Mouse (Mus musculus) ES-CJ7 (cell line): ENCODE data around the gene 4930544D05Rik.
A peak's percentile ranks its signal among the peaks of the same experiment; 100 is the strongest.

Experiments used
- DNase-seq: peaks from one replicate; pipeline ENCODE4 v3.0.0; 2011; ENCODE audit warnings: low read depth, low spot score

4930544D05Rik gene

DNA sequence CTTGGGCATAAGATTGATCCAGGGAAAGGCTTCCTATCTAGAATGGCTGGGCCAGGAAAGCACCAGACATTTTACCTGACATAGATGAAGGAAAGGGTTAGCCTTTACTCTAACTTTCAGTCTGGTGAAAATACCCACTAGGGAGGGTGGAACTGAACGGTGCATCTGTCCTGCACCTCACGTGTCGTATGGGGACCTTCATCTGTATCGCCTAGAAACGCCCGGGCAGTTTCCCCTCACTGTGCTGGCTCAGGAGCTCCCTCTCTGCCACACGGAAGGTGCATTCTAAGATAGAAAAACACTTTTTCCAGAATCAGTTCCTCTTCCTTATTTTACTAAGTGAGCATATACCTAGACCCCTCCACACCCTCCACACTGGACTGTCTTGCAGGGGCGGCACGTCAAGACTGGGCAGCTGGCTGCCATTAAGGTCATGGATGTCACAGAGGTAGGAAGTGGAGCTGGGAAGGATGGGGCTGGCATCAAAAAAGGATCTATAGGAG lies 17.1 kb upstream of the 4930544D05Rik start:
- DNase-seq, result no peak

DNA sequence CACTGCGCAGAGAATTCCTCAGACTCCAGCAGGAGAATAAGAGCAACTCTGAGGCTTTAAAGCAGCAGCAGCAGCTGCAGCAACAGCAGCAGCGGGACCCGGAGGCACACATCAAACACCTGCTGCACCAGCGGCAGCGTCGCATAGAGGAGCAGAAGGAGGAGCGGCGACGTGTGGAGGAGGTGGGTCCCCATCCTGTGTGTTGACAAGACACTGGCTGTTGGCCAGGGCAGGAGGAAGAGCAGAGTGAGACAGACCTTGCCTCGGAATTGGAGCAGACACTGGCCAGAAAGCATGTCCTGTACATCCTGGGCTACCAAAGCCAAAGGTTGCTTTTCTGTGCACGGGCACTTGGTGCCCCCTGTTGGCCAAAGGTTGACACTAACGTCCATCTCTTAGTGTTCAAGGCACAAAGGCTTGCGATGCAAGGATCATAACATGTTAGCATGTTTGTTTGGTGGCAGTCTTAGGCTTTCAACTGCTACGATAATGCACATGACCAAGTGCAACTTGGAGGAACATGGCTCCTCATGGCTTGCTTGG lies 10.6 kb upstream of the 4930544D05Rik start:
- peak; percentile 64 for DNase-seq

DNA sequence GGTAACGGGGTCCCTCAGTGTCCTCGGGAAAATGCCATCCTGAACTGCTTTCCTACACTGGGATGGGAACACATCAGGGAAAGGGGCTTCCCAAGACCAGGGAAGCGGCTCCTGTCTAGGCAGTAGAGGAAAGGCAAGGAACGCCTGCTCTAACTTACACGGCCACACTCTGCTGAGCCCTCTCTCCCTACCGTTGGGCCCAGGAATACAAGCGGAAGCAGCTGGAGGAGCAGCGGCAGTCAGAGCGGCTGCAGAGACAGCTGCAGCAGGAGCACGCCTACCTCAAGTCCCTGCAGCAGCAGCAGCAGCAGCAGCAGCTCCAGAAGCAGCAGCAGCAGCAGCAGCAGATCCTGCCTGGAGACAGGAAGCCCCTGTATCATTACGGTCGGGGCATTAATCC lies 8.9 kb upstream of the 4930544D05Rik start:
- no peak for DNase-seq

DNA sequence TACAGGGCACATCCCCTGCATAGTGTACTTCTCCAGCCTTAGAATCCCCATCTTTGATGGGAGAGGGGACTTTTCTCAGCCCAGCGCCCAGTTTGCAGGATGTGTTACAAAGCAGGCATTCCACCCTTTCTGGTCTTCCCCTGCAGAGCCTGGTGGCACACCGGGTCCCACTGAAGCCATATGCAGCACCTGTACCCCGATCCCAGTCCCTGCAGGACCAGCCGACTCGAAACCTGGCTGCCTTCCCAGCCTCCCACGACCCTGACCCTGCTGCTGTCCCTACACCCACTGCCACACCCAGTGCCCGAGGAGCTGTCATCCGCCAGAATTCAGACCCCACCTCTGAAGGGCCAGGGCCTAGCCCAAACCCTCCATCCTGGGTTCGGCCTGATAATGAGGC lies 8.0 kb upstream of the 4930544D05Rik start:
- DNase-seq, result no peak

DNA sequence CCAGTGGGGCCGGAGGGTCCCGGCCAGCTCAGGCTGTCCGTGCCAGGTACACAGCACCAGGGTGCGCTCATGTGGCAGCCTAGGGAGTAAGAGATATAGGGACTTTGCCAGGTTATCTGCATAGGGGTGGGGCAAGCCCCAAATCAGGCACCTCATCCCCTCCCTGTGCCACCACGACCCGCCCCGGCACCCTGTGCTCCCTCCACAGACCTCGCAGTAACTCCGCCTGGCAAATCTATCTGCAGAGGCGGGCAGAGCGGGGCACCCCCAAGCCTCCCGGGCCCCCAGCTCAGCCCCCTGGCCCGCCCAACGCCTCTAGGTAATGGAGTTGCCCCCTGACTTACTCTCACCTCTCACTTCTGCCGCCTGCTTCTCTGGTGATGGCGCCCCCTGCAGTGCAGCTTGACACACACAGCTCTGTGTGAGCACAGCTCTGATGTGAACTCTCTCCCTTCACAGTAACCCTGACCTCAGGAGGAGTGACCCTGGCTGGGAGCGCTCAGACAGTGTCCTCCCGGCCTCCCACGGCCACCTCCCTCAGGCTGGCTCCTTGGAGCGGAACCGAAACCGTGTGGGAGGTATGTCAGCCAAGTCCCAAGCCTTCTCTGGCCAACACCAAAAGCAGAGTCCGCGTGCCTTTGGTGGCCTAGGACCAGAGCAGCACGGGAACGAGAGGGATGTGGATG lies 7.1 kb upstream of the 4930544D05Rik start:
- DNase-seq, result peak; percentile 73

DNA sequence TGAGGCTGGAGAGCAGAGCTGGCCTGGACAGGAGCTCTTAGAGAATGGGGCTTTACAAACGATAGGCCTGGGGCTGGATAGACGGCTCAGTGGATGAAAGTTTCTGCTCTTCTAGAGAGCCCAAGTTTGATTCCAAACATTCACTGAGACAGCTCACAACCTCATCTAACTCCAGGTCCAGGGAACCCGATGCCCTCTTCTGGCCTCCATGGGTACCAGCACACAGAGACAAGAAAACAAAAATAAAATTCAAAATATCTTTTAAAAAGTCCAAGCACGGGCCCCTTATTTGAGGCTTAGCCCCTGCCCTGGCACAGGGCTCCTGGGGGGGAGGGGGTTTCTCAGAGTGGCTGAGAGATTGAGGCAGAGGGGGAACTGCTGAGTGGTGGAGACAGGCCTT lies 4.9 kb upstream of the 4930544D05Rik start:
- DNase-seq, result no peak

DNA sequence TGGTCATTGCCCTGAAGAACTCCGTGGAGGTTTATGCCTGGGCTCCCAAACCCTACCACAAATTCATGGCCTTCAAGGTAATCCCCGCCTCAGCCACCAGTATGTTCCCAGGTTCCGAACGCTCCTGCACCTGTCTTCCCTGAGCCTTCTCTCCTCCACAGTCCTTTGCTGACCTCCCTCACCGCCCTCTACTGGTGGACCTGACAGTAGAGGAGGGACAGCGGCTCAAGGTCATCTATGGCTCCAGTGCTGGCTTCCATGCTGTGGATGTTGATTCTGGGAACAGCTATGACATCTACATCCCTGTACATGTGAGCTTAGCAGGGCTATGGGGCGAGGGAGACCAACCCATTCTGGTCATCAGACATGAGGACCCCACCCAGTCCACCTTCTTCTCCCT lies 3.1 kb upstream of the 4930544D05Rik start:
- DNase-seq, result no peak

DNA sequence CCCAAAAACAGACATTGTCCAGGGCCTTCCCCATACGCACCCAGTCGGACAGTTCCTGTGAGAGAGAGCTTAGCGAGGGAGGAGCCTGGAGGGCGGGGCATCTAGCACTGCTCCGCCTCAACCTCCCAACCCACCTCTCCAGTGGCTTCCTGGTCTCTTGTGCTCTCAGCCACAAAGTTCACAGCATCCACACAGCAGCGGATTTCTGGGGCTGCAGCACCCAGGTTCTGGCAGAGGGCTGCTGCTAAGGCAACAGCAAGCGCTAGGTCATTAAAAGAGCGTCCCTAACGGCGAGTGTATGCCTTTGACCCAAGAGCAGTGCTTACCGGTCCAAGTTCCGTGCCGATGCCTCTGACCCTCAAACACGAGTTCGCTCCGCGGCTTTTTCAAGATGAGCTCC lies 574 bp upstream of the 4930544D05Rik start:
- DNase-seq, result peak; percentile 76

DNA sequence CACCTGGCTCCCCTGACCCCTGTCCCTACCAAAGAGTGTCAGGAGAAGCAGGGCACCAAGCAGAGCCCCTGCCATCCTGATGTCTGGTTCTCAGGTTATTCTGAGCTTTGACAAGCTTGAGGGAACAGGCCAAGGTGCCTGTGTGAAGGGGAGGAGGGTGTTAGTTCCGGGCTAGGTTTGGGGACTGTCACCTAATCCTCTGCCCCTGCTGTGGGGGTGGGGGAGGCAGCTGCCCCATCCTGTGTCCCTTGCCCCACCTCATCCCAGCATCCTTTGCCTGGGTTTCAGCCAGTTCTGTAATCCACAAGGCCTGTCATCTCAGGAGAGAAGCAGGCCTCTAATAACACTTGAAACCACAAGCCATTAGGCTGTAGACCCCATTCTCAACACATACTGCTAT lies 3.5 kb downstream of the 4930544D05Rik start, which contains the start of gene Chrne:
Chrne (minus strand) TSS at position 116 of the 400 bp plus-strand sequence.
- DNase-seq, result no peak

DNA sequence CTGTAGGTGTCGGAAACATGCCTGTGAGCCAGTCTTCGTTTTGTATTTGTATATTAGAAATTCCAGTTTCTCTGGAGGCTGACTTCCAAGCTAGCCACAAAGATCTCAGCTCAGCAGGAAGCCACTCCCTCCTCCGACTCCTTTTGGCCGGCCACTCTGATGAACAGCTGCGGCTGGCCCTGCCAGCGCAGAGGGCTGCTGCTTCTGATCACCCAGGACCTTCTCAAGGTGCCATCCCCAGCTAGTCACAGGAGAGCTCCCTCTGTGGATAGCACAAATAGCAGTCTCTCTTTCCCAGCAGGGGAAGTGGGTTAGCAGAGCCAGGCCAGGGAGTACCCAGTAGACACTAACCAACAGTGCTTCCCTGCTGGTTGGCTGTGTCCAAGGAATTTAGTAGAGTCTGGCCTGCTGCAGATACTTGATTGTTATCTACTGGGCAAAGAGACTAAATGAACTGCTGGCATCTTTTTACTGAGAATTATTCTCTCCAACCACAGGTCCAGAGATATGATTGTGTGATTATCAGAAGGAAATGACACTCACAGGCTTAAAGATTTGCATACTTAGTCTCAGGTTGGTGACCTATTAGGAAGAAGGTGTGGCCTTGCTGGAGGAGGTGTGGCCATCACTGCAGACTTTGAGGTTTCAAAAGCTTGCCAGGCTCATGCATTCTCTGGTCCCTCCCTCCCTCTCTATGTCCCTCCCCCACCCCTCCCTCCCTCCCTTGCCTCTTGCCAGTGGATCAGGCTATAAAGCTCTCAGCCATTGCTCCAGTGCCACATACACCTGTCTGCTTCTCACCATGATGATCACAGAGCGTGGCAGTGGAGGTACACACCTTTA lies 6.5 kb downstream of the 4930544D05Rik start:
- DNase-seq, result peak; percentile 77

DNA sequence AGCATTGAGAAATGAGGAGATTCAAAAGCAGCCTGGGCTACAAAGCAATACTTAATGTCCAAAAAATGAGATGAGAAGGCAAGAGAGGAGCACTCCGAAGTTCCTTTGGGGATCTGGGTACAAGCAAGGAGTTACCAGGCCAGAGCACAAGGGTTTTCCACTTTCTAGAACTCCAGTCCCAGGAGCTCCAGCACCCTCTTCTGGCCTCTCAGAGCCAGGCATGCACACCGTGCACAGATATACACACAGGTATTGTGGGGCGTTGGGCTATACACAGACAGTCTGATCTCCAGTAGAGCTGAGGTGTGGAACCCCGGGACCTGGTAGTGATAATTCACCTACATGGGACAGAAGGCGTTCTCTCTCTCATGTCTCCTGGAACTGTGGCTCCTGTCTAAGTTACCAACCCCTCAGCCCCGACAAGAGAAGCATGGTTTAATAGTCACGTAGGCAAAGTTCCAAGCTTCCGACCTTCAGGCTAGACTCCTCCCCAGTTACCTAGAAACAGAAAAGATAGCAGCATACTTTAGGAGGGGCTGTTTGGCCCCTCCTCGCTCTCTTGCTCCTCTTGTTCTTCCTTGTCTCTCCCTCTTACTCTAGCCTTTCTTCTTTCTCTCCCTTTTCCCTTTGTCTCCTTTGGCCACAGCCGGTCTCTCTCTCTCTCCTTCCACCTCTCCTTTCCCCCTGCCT lies 7.5 kb downstream of the 4930544D05Rik start:
- peak; percentile 82 for DNase-seq

DNA sequence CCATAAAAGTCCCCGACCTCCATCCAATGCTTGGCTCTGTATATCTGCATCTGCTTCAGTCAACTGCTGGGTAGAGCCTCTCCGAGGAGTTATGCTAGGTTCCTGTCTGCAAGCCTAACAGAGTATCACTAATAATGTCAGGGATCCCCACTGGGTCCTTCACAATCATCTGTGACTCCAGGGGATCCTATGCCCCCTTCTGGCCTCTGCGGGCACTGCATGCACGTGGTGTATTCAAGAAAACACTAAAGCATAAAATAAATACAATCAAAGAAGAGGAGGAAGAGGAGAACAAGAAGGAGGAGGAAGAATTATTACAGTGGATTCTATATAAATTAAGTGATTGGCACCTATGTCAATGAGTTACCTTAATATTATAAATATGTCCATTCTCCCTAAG lies 9.8 kb downstream of the 4930544D05Rik start:
- peak; percentile 74 for DNase-seq

DNA sequence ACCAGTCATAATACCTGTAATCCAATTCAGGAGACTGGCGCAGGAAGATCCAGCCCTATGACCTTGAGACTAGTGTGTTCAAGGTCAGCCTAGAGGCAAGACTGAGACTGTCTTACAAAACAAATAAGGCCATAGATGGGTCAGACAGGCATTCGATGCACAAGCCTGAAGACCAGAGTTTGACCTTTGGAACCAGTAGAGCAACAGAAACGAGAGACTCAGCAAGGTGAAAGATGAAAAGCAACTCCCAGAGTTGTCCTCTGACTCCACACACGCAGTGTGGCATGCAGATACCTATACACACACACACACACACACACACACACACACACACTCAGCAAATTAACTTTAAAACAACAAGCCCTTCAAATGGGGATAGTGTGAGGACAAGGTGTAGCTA lies 11.2 kb downstream of the 4930544D05Rik start:
- DNase-seq, result no peak

DNA sequence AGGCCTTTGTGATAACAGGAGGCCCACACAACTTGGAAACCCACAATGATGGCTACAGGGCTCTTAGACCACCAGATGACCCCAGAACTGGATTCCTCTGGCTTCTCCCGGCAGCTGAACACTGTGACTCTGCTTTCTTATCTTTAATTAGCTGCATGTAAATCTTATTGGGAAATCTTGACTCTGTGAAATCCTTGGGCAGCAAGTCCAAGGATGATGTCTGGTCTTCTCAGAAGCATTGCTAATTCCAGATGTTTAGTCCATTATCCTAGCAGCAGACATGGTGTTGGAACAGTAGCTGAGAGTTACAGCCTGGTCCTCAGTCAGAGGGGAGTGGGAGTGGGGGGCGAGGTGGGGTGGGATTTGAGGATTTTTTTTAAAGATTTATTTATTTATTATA lies 12.8 kb downstream of the 4930544D05Rik start:
- DNase-seq, result no peak

DNA sequence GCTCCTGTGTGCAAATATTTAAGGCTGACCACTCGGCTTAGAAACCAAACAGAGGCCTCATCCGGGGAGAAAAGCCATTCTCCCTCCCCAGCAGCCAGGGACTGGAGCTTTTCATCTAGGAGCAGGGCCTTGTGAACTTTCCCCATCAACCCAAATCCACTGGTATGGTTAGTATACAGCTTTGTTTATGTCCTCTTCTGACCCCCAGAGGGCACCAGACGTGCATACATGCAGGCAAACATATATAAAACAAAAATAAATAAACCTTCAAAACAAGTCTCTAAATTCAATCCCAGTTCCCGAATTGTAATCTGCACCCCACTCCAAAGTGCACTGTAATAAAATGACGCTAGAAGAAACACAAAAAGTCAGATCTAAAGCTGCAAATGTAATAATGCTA lies 13.9 kb downstream of the 4930544D05Rik start:
- no peak for DNase-seq

DNA sequence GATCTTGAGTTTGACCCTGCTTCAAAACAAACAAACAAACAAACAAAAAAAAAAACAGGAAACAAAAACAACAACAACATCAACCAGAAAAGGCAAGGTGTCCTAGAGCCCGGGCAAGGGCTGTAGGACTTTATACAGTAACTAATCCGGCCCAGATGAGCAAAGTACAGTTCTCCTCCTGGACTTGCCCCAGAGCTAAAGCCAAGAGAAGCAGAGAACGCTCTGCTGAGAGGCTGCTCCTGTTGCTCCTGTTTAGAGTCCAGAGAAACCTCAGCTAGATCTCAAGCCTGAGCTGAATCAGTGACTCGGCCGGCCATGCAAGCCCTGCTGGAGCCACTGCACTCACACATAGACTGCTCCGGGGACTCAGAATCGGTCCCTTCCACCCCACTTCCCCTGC lies 14.5 kb downstream of the 4930544D05Rik start:
- DNase-seq, result no peak

DNA sequence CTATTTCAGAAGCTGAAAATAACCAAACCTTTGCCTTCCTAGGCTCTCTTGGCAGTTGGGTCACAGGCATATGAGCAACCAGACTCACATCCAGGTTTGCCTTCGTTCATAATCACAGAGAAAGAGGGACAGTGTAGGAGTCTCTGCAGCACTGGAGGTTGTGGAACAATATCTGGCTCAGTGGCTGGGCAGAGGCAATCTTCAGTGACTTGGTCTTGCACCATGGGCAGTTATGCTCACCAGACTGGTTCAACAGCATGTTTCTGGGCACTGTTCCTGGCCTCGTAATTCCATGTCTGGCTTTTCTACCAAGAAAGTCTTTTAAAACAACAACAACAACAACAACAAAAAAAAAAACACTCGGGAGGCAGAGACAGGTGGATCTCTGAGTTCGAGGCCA lies 20.0 kb downstream of the 4930544D05Rik start:
- DNase-seq, result no peak

DNA sequence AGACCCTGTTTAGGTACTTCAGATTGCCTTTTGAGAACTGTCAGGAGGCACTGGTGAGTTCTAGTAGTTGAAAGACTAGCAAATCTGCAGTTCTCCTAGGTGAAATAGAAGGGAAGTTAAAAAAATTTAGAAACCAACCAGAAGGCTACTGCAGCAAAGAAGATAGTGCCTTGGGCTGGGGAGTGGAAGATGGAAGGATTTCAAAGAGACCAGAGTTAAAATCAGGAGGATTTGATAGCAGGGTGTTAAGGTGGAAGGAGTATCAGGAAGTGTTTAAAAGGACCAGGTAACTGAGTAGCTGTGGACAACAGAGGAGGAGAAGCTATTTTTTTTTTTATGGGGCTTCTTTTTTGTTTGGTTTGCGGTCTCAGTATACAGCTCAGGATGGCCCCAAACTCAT lies 22.1 kb downstream of the 4930544D05Rik start:
- DNase-seq, result no peak

DNA sequence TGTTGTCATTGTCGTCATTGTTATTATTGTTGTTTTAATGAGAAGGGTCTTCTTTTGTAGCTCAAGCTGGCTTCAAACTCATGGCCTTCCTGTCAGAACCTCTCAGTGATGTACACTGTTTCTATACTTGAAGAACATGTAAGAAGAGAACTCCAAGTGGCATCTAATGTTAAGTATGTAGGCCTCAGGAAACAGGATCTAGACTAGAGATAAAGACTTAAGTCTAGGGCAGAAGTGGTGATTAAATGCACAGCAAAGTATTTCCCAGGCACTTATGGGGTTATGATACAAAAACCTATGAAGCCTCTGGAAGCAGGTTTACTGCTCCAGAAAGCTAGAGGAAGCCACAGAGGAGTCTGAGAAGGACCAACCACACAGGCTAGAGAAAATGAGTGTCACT lies 22.6 kb downstream of the 4930544D05Rik start:
- no peak for DNase-seq

DNA sequence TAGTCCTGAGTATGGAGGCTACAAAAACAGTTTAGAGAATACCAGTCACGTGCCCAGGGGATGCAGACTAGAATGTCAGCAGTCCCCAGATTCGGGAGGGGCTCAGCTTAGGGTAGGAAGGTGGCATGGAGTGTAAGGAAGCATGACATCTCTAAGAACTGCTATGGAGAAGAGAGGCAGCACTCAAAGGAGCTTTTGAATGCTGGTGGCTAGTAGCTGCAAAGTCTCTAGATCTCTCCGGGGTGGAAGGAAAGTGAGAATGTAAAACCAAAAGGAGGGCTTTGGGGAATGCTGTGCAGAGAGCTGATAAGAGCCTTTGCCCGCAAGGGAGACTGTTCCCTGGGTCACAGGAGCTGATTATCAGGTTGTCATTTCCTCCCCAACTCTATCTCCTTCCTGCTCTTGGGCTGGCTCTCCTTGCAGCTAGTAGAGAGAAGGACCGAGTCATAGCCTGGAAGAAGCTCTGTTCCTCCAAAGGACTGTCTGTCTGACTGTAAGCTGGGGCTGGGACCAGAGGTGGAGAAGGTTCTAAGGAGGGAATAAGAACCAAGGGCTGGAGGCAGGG lies 23.1 kb downstream of the 4930544D05Rik start, which contains the start of gene Gp1ba:
Gp1ba (plus strand) TSS at position 409 of the 565 bp plus-strand sequence.
- no peak for DNase-seq

DNA sequence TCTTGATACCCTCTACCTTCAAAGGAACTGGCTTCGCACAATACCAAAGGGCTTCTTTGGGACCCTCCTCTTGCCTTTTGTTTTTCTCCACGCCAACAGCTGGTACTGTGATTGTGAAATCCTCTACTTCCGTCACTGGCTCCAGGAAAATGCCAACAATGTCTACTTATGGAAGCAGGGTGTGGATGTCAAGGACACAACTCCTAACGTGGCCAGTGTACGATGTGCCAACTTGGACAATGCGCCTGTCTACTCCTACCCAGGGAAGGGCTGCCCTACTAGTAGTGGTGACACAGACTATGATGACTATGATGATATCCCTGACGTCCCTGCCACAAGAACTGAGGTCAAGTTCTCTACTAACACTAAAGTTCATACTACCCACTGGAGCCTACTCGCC lies 24.3 kb downstream of the 4930544D05Rik start:
- DNase-seq, result no peak

DNA sequence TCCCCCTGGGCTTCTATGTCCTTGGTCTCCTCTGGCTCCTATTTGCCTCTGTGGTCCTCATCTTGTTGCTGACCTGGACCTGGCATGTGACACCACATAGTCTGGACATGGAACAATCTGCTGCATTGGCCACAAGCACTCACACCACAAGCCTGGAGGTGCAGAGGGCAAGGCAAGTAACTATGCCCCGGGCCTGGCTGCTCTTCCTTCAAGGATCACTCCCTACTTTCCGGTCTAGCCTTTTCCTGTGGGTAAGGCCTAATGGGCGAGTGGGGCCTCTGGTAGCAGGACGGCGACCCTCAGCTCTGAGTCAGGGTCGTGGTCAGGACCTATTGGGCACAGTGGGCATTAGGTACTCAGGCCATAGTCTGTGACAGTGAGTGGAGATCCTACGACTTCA lies 25.6 kb downstream of the 4930544D05Rik start:
- DNase-seq, result no peak
